Mouse (Mus musculus) skeletal muscle tissue, adult 2 months (tissue): ENCODE results near the gene Slc22a18.
"Not testable (repeated sequence)": the region's sequence is repeated elsewhere in the genome, so short reads cannot be mapped to it uniquely, and the experiment has no call there.

Experiments used
- DNase-seq: peaks from one replicate; pipeline ENCODE4 v3.0.0-alpha.2; 2012; ENCODE audit warnings: low read depth, low spot score

Gene Slc22a18

GRCm38 (mm10) chr7:143503926-143504325 lies 30.4 kb downstream of the Slc22a18 start:
- DNase-seq: no peak

- DNase-seq: no peak
Observed at GRCm38 (mm10) chr7:143505411-143505810, 31.9 kb downstream of the Slc22a18 start.

GRCm38 (mm10) chr7:143505823-143506222 lies 32.3 kb downstream of the Slc22a18 start:
- peak; percentile 27 for DNase-seq

GRCm38 (mm10) chr7:143506271-143506670 lies 32.7 kb downstream of the Slc22a18 start:
- no peak for DNase-seq

- DNase-seq: peak; percentile 33
Observed at GRCm38 (mm10) chr7:143506675-143507074, 33.1 kb downstream of the Slc22a18 start.

GRCm38 (mm10) chr7:143509566-143509965 lies 36.0 kb downstream of the Slc22a18 start:
- DNase-seq: no peak

GRCm38 (mm10) chr7:143510593-143511334 lies 37.2 kb downstream of the Slc22a18 start:
- DNase-seq: no peak

GRCm38 (mm10) chr7:143511335-143511712 lies 37.8 kb downstream of the Slc22a18 start:
- no peak for DNase-seq

- DNase-seq: no peak
Observed at GRCm38 (mm10) chr7:143513763-143514415, 40.4 kb downstream of the Slc22a18 start.

GRCm38 (mm10) chr7:143514416-143514768 lies 40.9 kb downstream of the Slc22a18 start:
- no peak for DNase-seq

GRCm38 (mm10) chr7:143519333-143519732 lies 45.8 kb downstream of the Slc22a18 start:
- no peak for DNase-seq

GRCm38 (mm10) chr7:143532410-143532809 lies 58.9 kb downstream of the Slc22a18 start:
- peak; percentile 80 for DNase-seq

- no peak for DNase-seq
Observed at GRCm38 (mm10) chr7:143533284-143533683, 59.7 kb downstream of the Slc22a18 start.

- DNase-seq: no peak
Observed at GRCm38 (mm10) chr7:143536251-143536650, 62.7 kb downstream of the Slc22a18 start.

GRCm38 (mm10) chr7:143538229-143538628 lies 64.7 kb downstream of the Slc22a18 start:
- not testable (repeated sequence) for DNase-seq

- DNase-seq: no peak
Observed at GRCm38 (mm10) chr7:143538671-143539070, 65.1 kb downstream of the Slc22a18 start.

- DNase-seq: no peak
Observed at GRCm38 (mm10) chr7:143544368-143544767, 70.8 kb downstream of the Slc22a18 start.

GRCm38 (mm10) chr7:143546554-143546953 lies 73.0 kb downstream of the Slc22a18 start:
- DNase-seq: no peak

GRCm38 (mm10) chr7:143548231-143548961 lies 74.9 kb downstream of the Slc22a18 start:
- DNase-seq: peak; percentile 43
